10 mouse cellular contexts compared by ENCODE assay signal in the genomic region with DNA sequence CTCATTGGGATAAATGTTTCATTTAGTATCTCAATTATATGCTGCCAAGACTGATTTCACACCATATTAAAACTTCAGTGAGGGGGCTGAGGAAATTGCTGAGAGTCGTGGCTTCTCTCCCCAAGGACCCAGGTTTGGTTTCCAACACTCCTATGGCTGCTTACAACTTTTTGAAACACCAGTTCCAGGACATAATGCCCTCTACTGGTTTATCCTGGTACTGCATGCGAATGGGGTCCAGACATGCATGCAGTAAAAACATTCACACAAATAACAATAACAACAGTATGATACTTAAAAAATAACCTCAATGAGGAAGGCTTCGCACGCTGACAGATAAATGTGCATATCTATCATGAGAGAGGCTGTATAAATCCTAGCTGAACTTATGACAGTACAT.
DNase-seq lines count a peak whose midpoint lies in the region; ATAC-seq and TF ChIP-seq lines count a peak whose summit lies in the region.
"Had no signal": no experiment of that assay in that cellular context is flagged by ENCODE, and none has a peak within 500 bp of the region (broad histone marks: within the 10 kb centered on the region; RNA-seq: fewer than 3 reads in every experiment).

No protein-coding gene starts in this region.

- H3K9me3 ChIP-seq in hindbrain, embryonic 11.5 days (ENCODE audit: control insufficient read depth, low read length) = no peaks in the 10 kb centered on the region
- H3K9me3 ChIP-seq in hindbrain, embryonic 12.5 days (replicated peaks) = no peaks in the 10 kb centered on the region
- no peaks in the 10 kb centered on the region for H3K9me3 ChIP-seq in midbrain, postnatal 0 days (ENCODE audit: low read length)
- H3K9me3 ChIP-seq in midbrain, embryonic 16.5 days (replicated peaks; ENCODE audit: control insufficient read depth, low read length, poor library complexity, severe bottlenecking) = no peaks in the 10 kb centered on the region
- H3K9me3 ChIP-seq: forebrain, embryonic 15.5 days; heart, embryonic 10.5 days; limb, embryonic 15.5 days had no signal

- DNase-seq in hindbrain, embryonic 11.5 days (ENCODE audit: low spot score) = peak; percentile 21
- DNase-seq in midbrain, postnatal 0 days (ENCODE audit: low spot score) = no peak
- peak; percentile 8 for DNase-seq in c-Kit-positive CD71-positive TER-119-negative erythroid progenitor cells, embryonic 14.5 days (ENCODE audit: low read depth)
- no peak for DNase-seq in MN1 (ENCODE audit: low spot score)
- DNase-seq in urinary bladder, postnatal 36 days (ENCODE audit: low spot score in 2 of 2) = no peak

- H3K4me1 ChIP-seq in hindbrain, embryonic 11.5 days (replicated peaks; ENCODE audit: control insufficient read depth, insufficient read depth, low read length) = no peaks in the 10 kb centered on the region
- peaks cover 6% of the 10 kb centered on the region; the same call in 1 of the 2 replicates for H3K4me1 ChIP-seq in hindbrain, embryonic 12.5 days
- H3K4me1 ChIP-seq in midbrain, postnatal 0 days (ENCODE audit: insufficient read depth, low read length) = no peaks in the 10 kb centered on the region; the same call in 1 of the 2 replicates
- peaks cover 8% of the 10 kb centered on the region for H3K4me1 ChIP-seq in midbrain, embryonic 16.5 days (ENCODE audit: control insufficient read depth, insufficient read depth, low read length)
- H3K4me1 ChIP-seq: forebrain, embryonic 15.5 days; limb, embryonic 15.5 days had no signal

- no peak overlapping the region for H3K4me3 ChIP-seq in hindbrain, embryonic 11.5 days (ENCODE audit: low read depth, low read length)
- H3K4me3 ChIP-seq in hindbrain, embryonic 12.5 days = no peak overlapping the region
- no peak overlapping the region for H3K4me3 ChIP-seq in midbrain, postnatal 0 days (ENCODE audit: low read depth, low read length)
- H3K4me3 ChIP-seq in midbrain, embryonic 16.5 days (ENCODE audit: low read depth, low read length) = no peak overlapping the region
- H3K4me3 ChIP-seq: forebrain, embryonic 15.5 days; heart, embryonic 10.5 days; limb, embryonic 15.5 days had no signal

- TF ChIP-seq CTCF in midbrain, postnatal 0 days (IDR thresholded peaks at IDR 0.05) = peak; percentile 65

- no peak overlapping the region for H3K9ac ChIP-seq in hindbrain, embryonic 11.5 days (ENCODE audit: low read depth, low read length)
- no peak overlapping the region for H3K9ac ChIP-seq in hindbrain, embryonic 12.5 days
- no peak overlapping the region for H3K9ac ChIP-seq in midbrain, postnatal 0 days (replicated peaks; ENCODE audit: low read length, poor library complexity, severe bottlenecking)
- H3K9ac ChIP-seq in midbrain, embryonic 16.5 days (ENCODE audit: low read depth, low read length) = no peak overlapping the region
- H3K9ac ChIP-seq: forebrain, embryonic 15.5 days; limb, embryonic 15.5 days had no signal

- no peak overlapping the region for H3K27ac ChIP-seq in hindbrain, embryonic 11.5 days (ENCODE audit: low read depth, low read length)
- no peak overlapping the region for H3K27ac ChIP-seq in hindbrain, embryonic 12.5 days
- H3K27ac ChIP-seq in midbrain, postnatal 0 days (ENCODE audit: low read depth, low read length) = no peak overlapping the region
- H3K27ac ChIP-seq in midbrain, embryonic 16.5 days (ENCODE audit: low read length) = no peak overlapping the region
- H3K27ac ChIP-seq: forebrain, embryonic 15.5 days; heart, embryonic 10.5 days; limb, embryonic 15.5 days had no signal

- no peaks in the 10 kb centered on the region for H3K27me3 ChIP-seq in hindbrain, embryonic 11.5 days (ENCODE audit: control insufficient read depth, insufficient read depth, low read length)
- H3K27me3 ChIP-seq in hindbrain, embryonic 12.5 days = no peaks in the 10 kb centered on the region
- no peaks in the 10 kb centered on the region for H3K27me3 ChIP-seq in midbrain, postnatal 0 days (ENCODE audit: insufficient read depth, low read length)
- no peaks in the 10 kb centered on the region for H3K27me3 ChIP-seq in midbrain, embryonic 16.5 days (ENCODE audit: control insufficient read depth, insufficient read depth, low read depth, low read length)
- H3K27me3 ChIP-seq: forebrain, embryonic 15.5 days; limb, embryonic 15.5 days had no signal

- no peak overlapping the region for H3K4me2 ChIP-seq in hindbrain, embryonic 11.5 days (replicated peaks; ENCODE audit: low read depth, low read length)
- H3K4me2 ChIP-seq in hindbrain, embryonic 12.5 days (replicated peaks) = no peak overlapping the region
- H3K4me2 ChIP-seq in midbrain, postnatal 0 days (ENCODE audit: low read depth, low read length, poor library complexity, severe bottlenecking) = no peak overlapping the region
- H3K4me2 ChIP-seq in midbrain, embryonic 16.5 days (ENCODE audit: low read length) = no peak overlapping the region
- H3K4me2 ChIP-seq: forebrain, embryonic 15.5 days; limb, embryonic 15.5 days had no signal

- ATAC-seq in hindbrain, embryonic 11.5 days (ENCODE audit: low FRiP score) = no peak
- no peak for ATAC-seq in hindbrain, embryonic 12.5 days (ENCODE audit: low FRiP score)
- ATAC-seq in midbrain, postnatal 0 days (ENCODE audit: low FRiP score) = no peak
- no peak for ATAC-seq in midbrain, embryonic 16.5 days
- ATAC-seq: forebrain, embryonic 15.5 days had no signal

- H3K36me3 ChIP-seq in hindbrain, embryonic 11.5 days (ENCODE audit: control insufficient read depth, insufficient read depth, low read length) = no peaks in the 10 kb centered on the region
- H3K36me3 ChIP-seq in hindbrain, embryonic 12.5 days = no peaks in the 10 kb centered on the region
- no peaks in the 10 kb centered on the region for H3K36me3 ChIP-seq in midbrain, postnatal 0 days (ENCODE audit: insufficient read depth, low read length)
- H3K36me3 ChIP-seq in midbrain, embryonic 16.5 days (ENCODE audit: control insufficient read depth, insufficient read depth, low read length) = no peaks in the 10 kb centered on the region
- H3K36me3 ChIP-seq: forebrain, embryonic 15.5 days; heart, embryonic 10.5 days; limb, embryonic 15.5 days had no signal

- 61% methylated on average over 4 of the region's 4 CpGs for WGBS in hindbrain, embryonic 11.5 days
- 61% methylated on average over 4 of the region's 4 CpGs for WGBS in hindbrain, embryonic 12.5 days
- 66% methylated on average over 4 of the region's 4 CpGs for WGBS in midbrain, postnatal 0 days
- whole genome bisulfite sequencing in midbrain, embryonic 16.5 days = 61% methylated on average over 4 of the region's 4 CpGs

Comparison
In these comparisons a context has a peak if more than half of its experiments do, and no peak if none do; other contexts are left out.
1. DNase-seq: peak in hindbrain, embryonic 11.5 days (single experiment) and c-Kit-positive CD71-positive TER-119-negative erythroid progenitor cells, embryonic 14.5 days (single experiment); none in midbrain, postnatal 0 days (single experiment), MN1 (single experiment) and urinary bladder, postnatal 36 days (0 of 2).